In the genomic region with DNA sequence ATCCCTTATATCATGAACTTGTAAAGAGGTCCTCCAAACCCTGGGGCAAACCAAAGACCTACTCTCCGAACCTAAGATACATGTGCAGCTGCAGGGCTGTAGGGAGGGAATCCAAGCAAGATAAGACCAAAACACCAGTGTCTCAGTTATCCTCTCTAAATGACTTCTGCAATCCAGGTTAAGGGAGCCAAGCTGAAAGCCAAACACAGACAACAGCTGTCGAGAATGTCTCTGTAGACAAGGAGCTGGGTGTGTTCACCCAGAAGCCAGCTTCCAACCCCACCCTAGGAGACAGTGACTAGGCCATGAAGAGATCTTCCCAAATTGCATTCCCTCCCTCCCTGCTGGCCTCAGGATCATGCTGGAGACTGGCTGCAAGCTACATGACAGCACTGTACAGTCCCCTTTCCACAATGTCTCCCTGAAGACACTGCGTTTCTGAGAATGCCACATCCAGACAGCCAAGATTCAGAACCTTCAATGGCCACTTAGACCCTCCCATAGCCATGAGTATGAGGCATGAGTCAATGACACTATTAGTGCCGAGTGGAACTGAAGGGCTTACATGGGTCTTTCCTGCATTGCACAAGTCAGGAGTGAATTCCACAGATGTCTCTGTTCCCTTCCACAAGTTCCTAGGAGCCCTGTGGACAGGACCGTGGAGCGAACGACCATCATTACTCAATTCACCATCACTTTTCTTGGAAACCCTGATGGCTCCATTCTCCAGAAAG, we compare ENCODE assay signal across 17 mouse cellular contexts.
"Had no signal": no experiment of that assay in that cellular context is flagged by ENCODE, and none has a peak within 500 bp of the region (broad histone marks: within the 10 kb centered on the region; RNA-seq: fewer than 3 reads in every experiment).

No protein-coding gene starts in this region.

- H3K4me2 ChIP-seq: liver, embryonic 15.5 days; lung, embryonic 15.5 days; midbrain, embryonic 12.5 days; neural tube, embryonic 12.5 days; stomach, embryonic 15.5 days had no signal

- H3K9ac ChIP-seq: liver, embryonic 15.5 days; liver, postnatal 0 days; lung, embryonic 15.5 days; midbrain, embryonic 12.5 days; neural tube, embryonic 12.5 days; stomach, embryonic 15.5 days had no signal

- H3K4me3 ChIP-seq: liver, embryonic 15.5 days; lung, embryonic 15.5 days; midbrain, embryonic 10.5 days; midbrain, embryonic 12.5 days; neural tube, embryonic 12.5 days; stomach, embryonic 15.5 days had no signal

- H3K27me3 ChIP-seq: lung, embryonic 15.5 days; neural tube, embryonic 12.5 days; stomach, embryonic 15.5 days had no signal

- DNase-seq: liver, postnatal 0 days; lung, adult 2 months; lung, postnatal 10 days; midbrain, embryonic 14.5 days; right cerebral cortex, postnatal 14 days; thymus, adult 2 months; thymus, postnatal 25 days; thymus, postnatal 4 days had no signal

- ATAC-seq: liver, postnatal 0 days; midbrain, embryonic 16.5 days had no signal

- H3K36me3 ChIP-seq: liver, embryonic 15.5 days; lung, embryonic 15.5 days; midbrain, embryonic 10.5 days; midbrain, embryonic 12.5 days; neural tube, embryonic 12.5 days; stomach, embryonic 15.5 days had no signal

- H3K27ac ChIP-seq: liver, embryonic 15.5 days; lung, embryonic 15.5 days; macrophage; midbrain, embryonic 10.5 days; midbrain, embryonic 12.5 days; neural tube, embryonic 12.5 days; stomach, embryonic 15.5 days; stomach, postnatal 0 days had no signal

- H3K9me3 ChIP-seq: liver, embryonic 15.5 days; lung, embryonic 15.5 days; midbrain, embryonic 10.5 days; midbrain, embryonic 12.5 days; neural tube, embryonic 12.5 days; stomach, embryonic 15.5 days had no signal
